Mouse (Mus musculus) embryonic facial prominence, embryonic 14.5 days (tissue): ENCODE measurements around the gene Ccr1. TPM values are rescaled to one million over a fixed set of nuclear protein-coding genes. Genes with fewer than 3 reads are reported as not detected.

Experiments
- polyA plus RNA-seq: library from polyadenylated mRNA; unstranded; fragments of >200 nt; fragmentation: Nextera tagmentation; extraction: Ambion mirVana; gene quantifications from 2 replicates; pipeline ENCODE4 v1.2.1, GENCODE M21; 2014

Gene Ccr1
- polyA plus RNA-seq, 1 experiment from 2014 or later = 4.7 TPM

Other genes starting within 250 kb of the Ccr1 start
- gene Cxcr6, start 162.2 kb downstream of the Ccr1 start, polyA plus RNA-seq = 0.11 and 0.67 TPM in 2 replicates
- gene Fyco1, start 116.8 kb downstream of the Ccr1 start, polyA plus RNA-seq = 12.1 and 15.1 TPM in 2 replicates
- 0.06 TPM in 1 of 2 replicates, not detected in the other for gene Xcr1, start 106.7 kb downstream of the Ccr1 start, polyA plus RNA-seq
- not detected in 2 replicates for gene Ccr1l1, start 9.7 kb upstream of the Ccr1 start, polyA plus RNA-seq
- gene Ccr3, start 53.3 kb upstream of the Ccr1 start, polyA plus RNA-seq = 0.20 and 0.28 TPM in 2 replicates
- gene Ccr2, start 133.3 kb upstream of the Ccr1 start, polyA plus RNA-seq = 3.8 and 4.7 TPM in 2 replicates
- 1.1 and 1.3 TPM in 2 replicates for gene Ccr5, start 152.9 kb upstream of the Ccr1 start, polyA plus RNA-seq